Mouse (Mus musculus): ENCODE results near the gene Nemf. TPM values are rescaled to one million over a fixed set of nuclear protein-coding genes. Genes with fewer than 3 reads are reported as not detected.

Gene Nemf
- total and polyA plus RNA-seq, 3 experiments, result 34.3 to 56.6 (median 44.9) TPM

- dilution Hi-C loops (cut with MboI; ENCODE audit: extremely low pct_ligation_motif_present, extremely low pct_unique_long_range_greater_than_20kb, low sequenced_read_pairs) (no loop called here), in situ Hi-C loops (cut with MboI; ENCODE audit: low pct_ligation_motif_present, low pct_unique_long_range_greater_than_20kb, low sequenced_read_pairs) (no loop called here)
- peaks cover 0 to 3% of the 10 kb centered on the region in 2 experiments for H3K36me3 ChIP-seq (replicated peaks in 1 of 2; ENCODE audit: control insufficient read depth in 1 of 2, insufficient read depth in 1 of 2, low read length in 1 of 2)
- H3K9me3 ChIP-seq (replicated peaks; ENCODE audit: low read length), result no peaks in the 10 kb centered on the region
- TF ChIP-seq TBP (conservative IDR thresholded peaks at IDR 0.05; ENCODE audit: low read depth, low read length) (no peak), MEF2A (IDR thresholded peaks at IDR 0.05; ENCODE audit: borderline replicate concordance, low read depth, low read length) (no peak), ELF1 (IDR thresholded peaks at IDR 0.05; ENCODE audit: low read depth, low read length) (no peak), SMC3 (IDR thresholded peaks at IDR 0.05; ENCODE audit: low read depth, low read length) (no peak), TCF12 (IDR thresholded peaks at IDR 0.05; ENCODE audit: low read depth, low read length) (no peak), ZMIZ1 (IDR thresholded peaks at IDR 0.05; ENCODE audit: low read depth, low read length) (no peak), CHD2 (IDR thresholded peaks at IDR 0.05; ENCODE audit: low read length) (no peak), RCOR1 (conservative IDR thresholded peaks at IDR 0.05; ENCODE audit: low read depth, low read length) (no peak), JUND (conservative IDR thresholded peaks at IDR 0.05; ENCODE audit: low read depth, low read length) (no peak), NELFE (IDR thresholded peaks at IDR 0.05; ENCODE audit: low read depth, low read length) (no peak), ETS1 (conservative IDR thresholded peaks at IDR 0.05; ENCODE audit: low read depth, low read length) (no peak), HCFC1 (IDR thresholded peaks at IDR 0.05; ENCODE audit: low read depth, low read length) (no peak), ZC3H11A (IDR thresholded peaks at IDR 0.05; ENCODE audit: low read depth, low read length) (no peak), PAX5 (IDR thresholded peaks at IDR 0.05; ENCODE audit: low read length) (no peak), JUN (IDR thresholded peaks at IDR 0.05; ENCODE audit: insufficient read depth, low read depth, low read length) (no peak), MYC (IDR thresholded peaks at IDR 0.05; ENCODE audit: low read depth, low read length) (no peak), IRF4 (IDR thresholded peaks at IDR 0.05; ENCODE audit: low read depth, low read length) (no peak), KAT2A (IDR thresholded peaks at IDR 0.05; ENCODE audit: insufficient replicate concordance, low read length) (no peak), EP300 (IDR thresholded peaks at IDR 0.05; ENCODE audit: low read length) (no peak)
- DNase-seq (ENCODE audit: extremely low read depth), result no peak
- peaks cover 9 to 13% of the 10 kb centered on the region in 2 experiments; a peak in 3 of 4 replicates for H3K4me1 ChIP-seq (ENCODE audit: control insufficient read depth in 1 of 2, insufficient read depth in 2 of 2)
- H3K9ac ChIP-seq (ENCODE audit: insufficient read depth, low read depth), result no peak overlapping the region
- no peaks in the 10 kb centered on the region for H3K79me2 ChIP-seq (replicated peaks; ENCODE audit: control insufficient read depth, extremely low read depth, insufficient read depth, poor library complexity, severe bottlenecking)
- H3K27ac ChIP-seq (ENCODE audit: insufficient read depth, low read depth), result no peak overlapping the region
- H3K27me3 ChIP-seq (replicated peaks), result no peaks in the 10 kb centered on the region
- no peak overlapping the region for H3K4me2 ChIP-seq (ENCODE audit: insufficient read depth, low read depth, poor library complexity, severe bottlenecking)
- H3K4me3 ChIP-seq (replicated peaks in 1 of 3; ENCODE audit: low read depth in 2 of 3, low read length in 2 of 3, poor library complexity in 1 of 3), result no peak overlapping the region
Observed at GRCm38 (mm10) chr12:69283146-69283545, 73.8 kb downstream of the Nemf start.

DNA sequence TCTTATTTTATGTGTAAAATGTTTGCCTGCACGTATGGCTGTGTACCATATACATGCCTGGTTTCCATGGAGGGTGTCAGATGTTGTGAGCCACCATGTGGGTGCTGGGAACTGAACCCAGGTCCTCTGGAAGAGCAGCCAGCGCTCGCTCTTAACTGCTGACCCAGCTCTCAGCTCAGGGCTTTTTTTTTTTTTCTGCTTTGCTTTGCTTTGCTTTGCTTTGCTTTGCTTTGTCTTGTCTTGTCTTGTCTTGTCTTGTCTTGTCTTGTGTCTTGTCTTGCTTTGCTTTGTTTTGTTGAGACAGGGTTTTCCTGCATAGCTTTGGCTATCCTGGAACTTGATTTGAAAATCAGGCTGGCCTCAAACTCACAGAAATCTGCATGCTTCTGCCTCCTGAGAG is 76.0 kb downstream of the Nemf start:
- Histone ChIP-seq H3K9ac (ENCODE audit: insufficient read depth, low read depth) (no peak overlapping the region), H3K27ac (ENCODE audit: insufficient read depth, low read depth) (no peak overlapping the region), H3K9me3 (replicated peaks; ENCODE audit: low read length) (no peaks in the 10 kb centered on the region), H3K36me3 (replicated peaks in 1 of 2; ENCODE audit: control insufficient read depth in 1 of 2, insufficient read depth in 1 of 2, low read length in 1 of 2) (peaks cover 0 to 3% of the 10 kb centered on the region in 2 experiments), H3K4me1 (ENCODE audit: control insufficient read depth in 1 of 2, insufficient read depth in 2 of 2) (peaks cover 0 to 3% of the 10 kb centered on the region in 2 experiments; a peak in 1 of 4 replicates), H3K79me2 (replicated peaks; ENCODE audit: control insufficient read depth, extremely low read depth, insufficient read depth, poor library complexity, severe bottlenecking) (no peaks in the 10 kb centered on the region), H3K4me2 (ENCODE audit: insufficient read depth, low read depth, poor library complexity, severe bottlenecking) (no peak overlapping the region), H3K27me3 (replicated peaks) (no peaks in the 10 kb centered on the region), H3K4me3 (replicated peaks in 1 of 3; ENCODE audit: low read depth in 2 of 3, low read length in 2 of 3, poor library complexity in 1 of 3) (no peak overlapping the region)
- dilution Hi-C loops (cut with MboI; ENCODE audit: extremely low pct_ligation_motif_present, extremely low pct_unique_long_range_greater_than_20kb, low sequenced_read_pairs) (no loop called here), in situ Hi-C loops (cut with MboI; ENCODE audit: low pct_ligation_motif_present, low pct_unique_long_range_greater_than_20kb, low sequenced_read_pairs) (no loop called here)
- no peak for DNase-seq (ENCODE audit: extremely low read depth)
- TF ChIP-seq MEF2A (IDR thresholded peaks at IDR 0.05; ENCODE audit: borderline replicate concordance, low read depth, low read length) (no peak), IRF4 (IDR thresholded peaks at IDR 0.05; ENCODE audit: low read depth, low read length) (no peak), NRF1 (IDR thresholded peaks at IDR 0.05; ENCODE audit: low read depth, low read length) (no peak), MXI1 (IDR thresholded peaks at IDR 0.05; ENCODE audit: low read depth, low read length) (no peak), BHLHE40 (IDR thresholded peaks at IDR 0.05; ENCODE audit: low read depth, low read length) (no peak), TCF12 (IDR thresholded peaks at IDR 0.05; ENCODE audit: low read depth, low read length) (no peak), ETS1 (conservative IDR thresholded peaks at IDR 0.05; ENCODE audit: low read depth, low read length) (no peak), SIN3A (IDR thresholded peaks at IDR 0.05; ENCODE audit: low read length) (no peak), ELF1 (IDR thresholded peaks at IDR 0.05; ENCODE audit: low read depth, low read length) (no peak), POLR2AphosphoS2 (IDR thresholded peaks at IDR 0.05; ENCODE audit: low read depth, low read length) (no peak), ZMIZ1 (IDR thresholded peaks at IDR 0.05; ENCODE audit: low read depth, low read length) (no peak), MYC (IDR thresholded peaks at IDR 0.05; ENCODE audit: low read depth, low read length) (no peak), HCFC1 (IDR thresholded peaks at IDR 0.05; ENCODE audit: low read depth, low read length) (no peak)

Data from CH12.LX (cell line).